Mouse (Mus musculus) gastrocnemius, postnatal 10 days (tissue): ENCODE results near the gene Rft1. TPM values are rescaled to one million over a fixed set of nuclear protein-coding genes. Genes with fewer than 3 reads are reported as not detected.

ENCODE experiments used
- DNase-seq: peaks from one replicate; pipeline ENCODE4 v3.0.0; 2021; ENCODE audit warnings: mixed read lengths
- total RNA-seq, 2 experiments: library from RNA; stranded (reverse); gene quantifications; 2 replicates each; pipeline ENCODE4 v1.2.3; 2021

Rft1 gene
- total RNA-seq, 2 experiments from 2014 or later = 6.4 to 7.3 TPM

- no peak for DNase-seq
Measured at GRCm38 (mm10) chr14:30731896-30732295, 77.7 kb downstream of the Rft1 start.

DNA sequence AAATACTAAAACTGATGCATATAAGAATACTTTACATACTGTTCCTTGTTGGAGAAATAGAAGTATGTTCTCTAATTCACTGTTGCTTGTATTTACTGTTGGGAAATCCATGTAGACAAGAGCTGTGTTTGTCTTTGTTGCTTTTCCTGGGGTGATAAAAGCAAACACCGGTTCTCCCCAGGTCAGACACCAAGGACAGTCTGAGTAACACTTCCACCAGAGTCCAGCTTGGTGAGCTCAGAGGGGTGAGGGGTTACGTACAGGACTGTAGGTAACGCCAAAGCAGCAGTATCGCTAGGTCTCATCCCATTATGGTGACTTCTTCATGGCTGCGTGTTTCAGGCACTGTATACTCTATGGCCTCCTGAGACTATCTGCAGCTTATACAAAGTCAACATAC is 80.5 kb downstream of the Rft1 start:
- no peak for DNase-seq

DNA sequence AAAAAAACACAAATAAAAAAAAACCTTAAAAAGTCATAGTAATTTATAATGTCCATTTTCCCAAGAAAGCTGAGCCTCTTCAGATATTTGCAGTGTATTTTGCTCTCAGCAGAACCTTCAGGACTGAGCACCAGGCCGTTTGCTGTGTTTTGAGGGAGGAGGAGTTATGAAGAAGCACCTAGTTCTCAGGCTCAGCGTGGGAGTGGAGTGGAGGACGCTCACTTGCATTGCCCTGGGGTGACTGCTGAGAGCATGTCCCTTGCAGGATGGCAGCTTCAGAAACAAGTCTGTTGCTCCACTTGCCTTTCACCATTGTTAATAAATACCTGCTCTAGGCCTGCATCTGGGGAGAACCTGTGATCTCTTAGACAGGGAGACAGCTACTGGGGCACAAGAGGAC is 81.7 kb downstream of the Rft1 start:
- no peak for DNase-seq

DNA sequence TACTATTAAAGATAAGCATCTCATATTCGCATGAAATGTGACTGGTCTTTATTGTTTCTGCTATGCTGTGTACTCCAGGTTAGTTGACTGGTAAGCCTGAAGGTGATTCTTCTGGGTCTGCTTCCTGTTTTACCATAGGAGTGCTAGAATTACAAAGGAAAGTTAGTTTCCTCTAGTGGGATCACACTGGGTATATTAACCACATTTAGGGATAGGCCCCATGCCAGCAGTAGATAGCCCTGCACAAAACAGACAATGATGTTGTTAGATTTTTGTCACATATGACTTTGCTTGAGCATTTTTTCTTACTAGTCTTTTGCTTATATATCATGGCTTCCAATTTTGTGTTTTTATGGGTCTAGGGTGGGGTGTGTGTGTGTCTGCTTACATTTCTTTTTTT is 82.3 kb downstream of the Rft1 start:
- no peak for DNase-seq

Other genes starting within 250 kb of the Rft1 start
- gene Dcp1a, start 174.8 kb upstream of the Rft1 start, total RNA-seq = 10 to 100 TPM; 10.7 to 14.3 TPM
- 1 to 10 TPM; 1.2 to 1.4 TPM for gene Cacna1d, start 162.9 kb upstream of the Rft1 start, total RNA-seq
- 10 to 100 TPM; 30.1 to 37.1 TPM for gene Tkt, start 106.0 kb upstream of the Rft1 start, total RNA-seq
- gene Prkcd, start 28.1 kb upstream of the Rft1 start, total RNA-seq = 10 to 100 TPM; 10.9 to 18.6 TPM
- gene Sfmbt1, start 60.5 kb downstream of the Rft1 start, total RNA-seq = 10 to 100 TPM in 1 of 2 experiments, 1 to 10 TPM in 1; 9.7 to 12.7 TPM
- gene Tmem110, start 171.2 kb downstream of the Rft1 start, total RNA-seq = 10 to 100 TPM; 10.2 to 15.2 TPM
- gene Mustn1, start 224.8 kb downstream of the Rft1 start, total RNA-seq = 100 to 1,000 TPM in 1 of 2 experiments, 10 to 100 TPM in 1; 91.8 to 112 TPM
- gene Itih4, start 232.1 kb downstream of the Rft1 start, total RNA-seq = 1 to 10 TPM in 1 of 2 experiments, under 1 TPM in 1; 0.31 to 1.0 TPM